Mouse (Mus musculus) gastrocnemius, postnatal 10 days (tissue): ENCODE data around the gene Actr5. TPM values are rescaled to one million over a fixed set of nuclear protein-coding genes. Genes with fewer than 3 reads are reported as not detected.

Experiments used
- DNase-seq: peaks from one replicate; pipeline ENCODE4 v3.0.0; 2021; ENCODE audit warnings: mixed read lengths
- total RNA-seq, 2 experiments: library from RNA; stranded (reverse); gene quantifications; 2 replicates each; pipeline ENCODE4 v1.2.3; 2021

Gene Actr5
- total RNA-seq, 2 experiments from 2014 or later, result 4.1 to 6.2 TPM

DNA sequence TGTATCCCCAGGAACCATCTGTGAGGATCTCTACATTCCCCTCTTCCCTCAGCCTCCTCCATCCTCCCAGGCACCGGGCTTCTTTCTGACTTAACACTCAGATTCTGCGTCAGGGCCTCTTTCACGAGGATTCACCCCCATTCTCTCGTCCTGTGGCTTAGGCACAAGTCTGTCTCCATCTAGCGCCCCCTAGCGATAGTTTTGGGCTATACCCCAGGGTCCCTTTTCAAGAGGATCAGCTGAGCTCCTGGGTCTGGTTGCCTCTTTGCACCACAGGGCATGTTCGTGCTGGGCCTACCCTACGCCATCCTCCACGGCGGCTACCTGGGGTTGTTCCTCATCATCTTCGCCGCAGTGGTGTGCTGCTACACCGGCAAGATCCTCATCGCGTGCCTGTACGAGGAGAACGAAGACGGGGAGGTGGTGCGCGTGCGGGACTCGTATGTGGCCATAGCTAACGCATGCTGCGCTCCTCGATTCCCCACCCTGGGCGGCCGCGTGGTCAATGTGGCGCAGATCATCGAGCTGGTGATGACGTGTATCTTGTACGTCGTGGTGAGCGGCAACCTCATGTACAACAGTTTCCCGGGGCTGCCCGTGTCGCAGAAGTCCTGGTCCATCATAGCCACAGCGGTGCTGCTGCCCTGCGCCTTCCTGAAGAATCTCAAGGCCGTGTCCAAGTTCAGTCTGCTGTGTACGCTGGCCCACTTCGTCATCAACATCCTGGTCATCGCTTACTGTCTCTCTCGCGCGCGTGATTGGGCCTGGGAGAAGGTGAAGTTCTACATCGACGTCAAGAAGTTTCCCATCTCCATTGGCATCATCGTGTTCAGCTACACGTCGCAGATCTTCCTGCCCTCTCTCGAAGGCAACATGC lies 10.9 kb upstream of the Actr5 start:
- peak; percentile 45 for DNase-seq

DNA sequence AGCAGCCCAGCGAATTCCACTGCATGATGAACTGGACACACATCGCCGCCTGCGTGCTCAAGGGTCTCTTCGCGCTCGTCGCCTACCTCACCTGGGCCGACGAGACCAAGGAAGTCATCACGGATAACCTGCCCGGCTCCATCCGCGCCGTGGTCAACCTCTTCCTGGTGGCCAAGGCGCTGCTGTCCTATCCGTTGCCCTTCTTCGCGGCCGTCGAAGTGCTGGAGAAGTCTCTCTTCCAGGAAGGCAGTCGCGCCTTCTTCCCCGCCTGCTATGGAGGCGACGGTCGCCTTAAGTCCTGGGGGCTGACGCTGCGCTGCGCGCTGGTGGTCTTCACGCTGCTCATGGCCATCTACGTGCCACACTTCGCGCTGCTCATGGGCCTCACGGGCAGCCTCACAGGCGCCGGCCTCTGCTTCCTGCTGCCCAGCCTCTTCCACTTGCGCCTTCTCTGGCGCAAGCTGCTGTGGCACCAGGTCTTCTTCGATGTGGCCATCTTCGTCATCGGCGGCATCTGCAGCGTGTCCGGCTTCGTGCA lies 10.2 kb upstream of the Actr5 start:
- DNase-seq, result no peak

DNA sequence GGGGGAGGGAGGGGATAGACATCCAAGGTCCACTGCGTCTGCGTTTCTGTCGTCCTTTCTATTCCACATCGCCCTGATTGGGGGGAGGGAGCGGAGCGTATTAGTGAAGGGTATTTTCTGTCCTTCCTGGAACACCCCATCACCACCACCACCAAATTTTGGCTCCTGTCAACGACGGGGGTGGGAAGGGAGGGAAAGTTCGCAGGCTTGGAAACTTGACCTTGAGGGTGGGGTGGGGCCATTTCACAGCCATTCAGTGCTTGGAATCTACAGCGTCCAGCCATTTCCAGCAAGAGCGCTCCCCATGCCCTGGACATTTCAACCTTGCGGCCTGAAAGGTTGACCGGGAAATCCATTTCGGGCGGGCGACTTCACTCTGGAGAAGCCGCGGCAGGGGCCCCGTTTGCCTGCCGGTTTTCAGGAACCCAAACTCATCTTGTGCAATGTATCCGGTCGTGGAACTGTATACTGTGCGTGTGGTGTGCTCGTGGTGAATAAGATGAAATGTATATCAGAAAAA lies 9.5 kb upstream of the Actr5 start:
- DNase-seq, result no peak

DNA sequence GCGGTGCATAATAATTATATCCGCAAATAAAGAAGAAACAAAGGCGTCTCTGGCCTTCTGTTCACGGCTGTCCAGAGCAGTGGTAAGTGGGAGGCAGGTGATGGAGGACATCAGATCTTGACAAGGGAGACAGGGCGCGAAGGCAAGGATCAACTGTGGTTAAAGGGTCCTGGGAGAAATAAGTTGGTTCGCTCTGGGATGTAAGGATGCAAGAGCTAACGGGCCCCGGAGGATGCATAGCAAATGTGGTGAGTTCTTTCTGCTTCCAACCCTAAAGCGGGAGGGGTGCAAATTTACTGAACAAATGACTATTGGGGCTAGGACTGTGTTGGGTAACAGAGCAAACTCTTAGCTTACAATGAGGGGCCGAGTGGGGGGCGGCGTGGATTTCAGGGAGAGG lies 9.0 kb upstream of the Actr5 start:
- DNase-seq, result no peak

DNA sequence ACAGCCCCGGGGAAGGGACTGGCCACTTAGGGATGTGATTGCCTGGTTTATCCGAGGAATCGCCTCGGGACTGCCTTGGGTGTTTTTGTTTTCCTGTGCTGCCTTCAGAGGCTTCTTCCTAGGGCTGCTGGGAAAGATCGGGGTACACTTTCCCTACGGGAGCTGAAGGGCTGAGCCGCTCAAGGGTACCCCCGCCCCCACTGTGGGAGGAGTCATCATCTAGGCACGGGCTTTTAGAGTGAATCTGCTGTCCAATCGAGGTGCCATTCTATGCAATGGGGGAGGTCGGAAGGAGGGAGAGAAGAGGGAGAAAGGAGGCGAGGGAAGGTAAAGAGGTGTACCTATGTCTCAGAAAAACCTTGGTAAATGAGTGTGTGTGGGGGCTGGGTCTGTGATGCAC lies 8.4 kb upstream of the Actr5 start:
- DNase-seq, result no peak

DNA sequence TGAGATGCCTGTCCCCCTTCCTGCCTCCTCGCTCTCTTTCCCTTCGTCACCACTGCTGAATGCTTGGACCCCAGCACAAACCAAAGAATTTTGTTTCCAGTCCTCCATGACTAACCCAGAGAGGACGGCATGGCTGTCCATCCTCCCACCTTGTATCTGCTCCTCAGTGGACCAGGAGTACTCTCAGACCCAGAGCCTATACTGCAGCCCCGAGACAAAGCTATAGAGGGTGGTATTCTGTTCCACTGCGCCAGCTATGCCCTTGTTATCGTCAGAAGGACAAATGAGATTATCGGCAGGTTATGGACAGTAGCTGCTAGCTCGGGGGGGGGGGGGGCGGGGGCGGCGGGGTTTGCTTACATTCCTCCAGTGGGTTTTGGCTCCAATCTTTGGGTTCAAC lies 7.9 kb upstream of the Actr5 start:
- DNase-seq, result no peak

DNA sequence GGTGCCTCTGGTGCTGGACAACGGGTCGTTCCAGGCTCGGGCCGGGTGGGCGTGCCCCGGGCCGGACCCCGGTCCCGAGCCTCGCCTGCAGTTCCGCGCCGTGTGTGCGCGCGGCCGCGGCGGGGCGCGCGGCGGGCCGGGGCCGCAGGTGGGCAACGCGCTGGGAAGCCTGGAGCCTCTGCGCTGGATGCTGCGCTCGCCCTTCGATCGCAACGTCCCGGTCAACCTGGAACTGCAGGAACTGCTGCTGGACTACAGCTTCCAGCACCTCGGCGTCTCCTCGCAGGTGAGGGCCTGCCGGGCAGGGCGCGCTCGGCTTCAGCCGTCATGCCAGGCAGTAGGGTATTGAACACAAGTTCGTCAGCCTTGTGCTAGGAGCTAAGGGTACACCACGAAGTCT lies 543 bp downstream of the Actr5 start:
- no peak for DNase-seq

DNA sequence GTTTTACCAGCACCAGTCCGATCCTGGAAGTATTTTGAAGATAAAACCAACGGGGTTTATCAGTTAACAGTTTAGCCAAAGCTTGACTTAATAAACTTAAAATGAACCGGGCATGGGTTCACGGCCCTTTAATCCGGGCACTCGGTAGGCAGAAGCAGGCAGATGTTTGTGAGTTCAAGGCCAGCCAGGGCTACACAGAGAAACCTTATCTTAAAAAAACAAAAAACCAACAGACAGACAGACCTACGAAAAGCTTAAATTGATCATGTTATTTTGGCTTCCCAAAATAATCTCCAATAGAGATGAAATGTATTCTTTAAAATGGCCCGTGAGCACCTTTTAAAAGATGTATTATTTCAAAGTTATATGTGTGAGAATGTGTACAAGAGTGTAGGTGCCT lies 1.0 kb downstream of the Actr5 start:
- DNase-seq, result no peak

DNA sequence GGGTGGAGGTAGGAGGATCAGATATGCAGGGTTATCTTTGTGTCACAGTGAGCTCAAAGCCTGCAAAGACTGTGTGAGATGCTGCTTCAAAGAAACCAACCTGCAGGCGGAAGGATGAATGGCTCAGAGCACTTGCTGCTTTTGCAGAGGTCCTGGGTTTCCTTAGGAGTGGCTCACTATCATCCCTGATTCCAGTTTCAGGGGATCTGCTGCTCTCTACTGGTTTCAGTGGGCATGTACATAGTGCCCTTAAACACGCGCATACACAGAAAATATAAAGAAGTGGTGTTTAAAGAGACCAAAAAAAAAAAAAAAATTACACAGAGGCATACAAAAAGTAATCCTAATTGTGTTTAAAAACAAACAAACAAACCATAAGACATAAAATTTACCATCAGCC lies 4.2 kb downstream of the Actr5 start:
- no peak for DNase-seq

DNA sequence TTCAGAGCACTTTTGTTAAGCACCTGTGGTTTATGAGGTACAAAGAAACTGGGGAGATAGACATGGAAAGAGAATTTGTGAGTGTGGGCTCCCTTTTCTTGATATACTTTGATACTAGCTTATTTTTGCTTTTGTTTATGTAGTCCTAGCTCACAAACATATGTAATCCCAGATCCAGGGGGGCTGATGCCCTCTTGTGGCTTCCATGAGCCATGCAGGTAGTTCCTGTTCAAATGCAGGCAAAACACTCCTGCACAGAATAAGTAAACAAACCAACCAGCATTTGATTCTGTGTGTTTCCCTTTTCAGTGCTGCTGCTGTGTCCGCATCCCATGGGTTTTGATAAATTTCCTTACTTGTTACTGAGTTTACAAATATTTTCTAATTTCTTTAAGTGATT lies 4.7 kb downstream of the Actr5 start:
- no peak for DNase-seq

DNA sequence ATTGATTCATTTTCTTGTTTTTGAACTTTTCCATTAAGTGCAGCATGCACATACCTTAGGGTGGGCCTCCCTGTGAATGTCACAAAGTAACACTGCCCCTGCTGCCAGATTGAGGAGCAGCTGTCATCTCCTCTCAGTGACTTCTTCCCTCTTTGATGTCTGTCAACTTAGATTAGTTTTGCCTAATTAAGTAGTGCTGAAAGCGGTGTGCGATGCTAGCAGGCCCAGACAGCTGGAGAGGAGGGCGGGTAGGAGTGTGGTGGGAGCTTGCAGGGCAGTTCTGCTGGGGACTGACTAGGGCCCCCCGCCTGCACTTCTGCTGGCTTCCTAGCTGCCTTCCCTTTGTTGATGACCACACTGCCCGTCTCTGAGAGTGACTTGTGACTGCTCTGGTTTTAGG lies 7.2 kb downstream of the Actr5 start:
- no peak for DNase-seq

DNA sequence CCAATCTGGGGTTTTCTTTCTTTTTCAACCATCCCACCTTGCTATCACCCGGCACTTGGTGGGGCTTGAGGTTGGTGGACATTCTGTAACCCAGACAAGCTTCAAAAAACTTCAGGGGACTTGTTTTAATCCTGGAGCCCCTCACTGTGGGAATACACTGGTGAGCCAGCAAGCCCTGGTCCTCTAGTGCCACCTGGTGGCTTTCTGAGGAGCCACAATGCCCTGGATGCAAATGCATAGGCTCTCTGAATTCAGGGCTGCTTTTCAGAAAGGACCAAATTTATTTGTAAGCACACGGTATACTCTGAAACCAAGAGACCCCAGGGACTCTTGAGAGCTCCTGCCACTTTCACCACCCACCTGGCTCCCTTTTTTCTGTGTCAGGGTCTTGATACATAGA lies 17.2 kb downstream of the Actr5 start:
- DNase-seq, result peak; percentile 59

DNA sequence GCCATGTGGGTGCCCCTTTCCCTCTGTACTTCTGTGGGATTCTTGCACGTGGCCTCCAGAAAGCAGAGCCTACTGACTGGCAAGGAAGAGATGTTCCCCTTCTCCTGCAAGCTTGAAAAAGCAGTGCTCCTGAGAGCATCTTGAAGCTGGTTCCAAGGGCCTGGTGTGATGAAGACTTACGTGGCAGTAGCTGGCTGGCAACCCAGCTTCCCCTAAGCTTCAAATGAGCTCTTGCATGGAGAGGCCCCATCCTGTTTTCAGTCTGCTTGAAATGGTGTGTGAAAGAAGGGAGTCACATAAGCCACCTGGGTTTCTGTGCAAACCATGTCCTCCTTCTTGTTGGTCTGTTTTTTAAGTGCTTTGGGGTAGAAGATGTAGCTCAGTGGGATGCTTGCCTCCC lies 17.9 kb downstream of the Actr5 start:
- no peak for DNase-seq

DNA sequence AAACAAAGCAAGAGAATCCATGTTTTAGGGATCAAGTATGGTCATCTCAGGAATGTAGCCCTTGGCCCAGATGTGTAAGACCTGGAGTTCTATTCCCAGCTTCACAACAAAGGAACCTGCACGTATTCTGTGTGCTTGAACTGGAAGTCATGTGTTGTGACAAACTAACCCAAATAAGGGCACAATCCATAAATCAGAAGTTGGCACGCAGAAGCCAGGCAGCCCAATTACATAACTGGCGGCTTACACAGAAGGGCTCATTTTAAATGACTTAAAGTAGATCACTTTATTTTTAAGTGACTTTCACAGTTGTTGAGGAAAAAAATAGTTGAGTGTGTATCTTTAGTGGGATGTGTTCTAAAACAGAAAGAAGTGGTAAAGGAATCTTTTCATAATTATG lies 19.1 kb downstream of the Actr5 start:
- DNase-seq, result no peak

DNA sequence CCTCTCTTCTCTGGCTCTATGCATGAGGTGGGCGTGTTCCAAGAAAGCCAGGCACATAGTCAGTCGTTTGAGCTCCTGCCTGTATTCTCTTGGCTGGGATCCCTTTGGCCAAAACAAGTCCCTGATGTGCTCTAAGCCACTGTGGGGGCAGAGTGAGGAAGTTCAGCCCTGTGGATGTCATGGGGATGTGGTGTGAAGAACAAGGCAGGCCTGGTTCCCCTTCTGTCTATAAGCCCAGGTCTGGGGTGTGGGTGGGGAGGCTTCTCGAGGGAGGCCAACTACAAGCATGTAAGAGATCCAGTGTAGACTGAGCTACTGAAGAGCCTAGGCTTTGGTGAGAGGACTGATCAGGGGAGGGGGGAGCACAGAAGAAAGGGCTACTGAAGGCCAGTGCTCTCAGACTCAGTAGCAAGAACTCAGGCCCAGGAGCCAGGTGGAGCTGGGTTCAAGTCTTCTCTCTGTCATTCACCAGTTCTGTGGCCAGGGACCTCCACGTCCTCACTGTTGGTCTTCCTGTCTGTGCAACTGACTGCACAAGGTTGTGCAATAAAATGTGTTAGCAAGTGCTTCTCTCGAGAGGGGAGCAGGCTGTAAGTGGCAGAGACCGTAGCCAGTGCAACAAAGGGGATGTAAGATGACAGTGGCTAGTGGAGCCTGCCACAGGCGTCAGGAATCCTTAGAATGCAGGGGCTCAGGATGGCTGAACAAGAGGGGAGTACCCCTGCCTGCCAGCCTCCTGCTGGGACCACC lies 26.6 kb downstream of the Actr5 start:
- DNase-seq, result no peak

DNA sequence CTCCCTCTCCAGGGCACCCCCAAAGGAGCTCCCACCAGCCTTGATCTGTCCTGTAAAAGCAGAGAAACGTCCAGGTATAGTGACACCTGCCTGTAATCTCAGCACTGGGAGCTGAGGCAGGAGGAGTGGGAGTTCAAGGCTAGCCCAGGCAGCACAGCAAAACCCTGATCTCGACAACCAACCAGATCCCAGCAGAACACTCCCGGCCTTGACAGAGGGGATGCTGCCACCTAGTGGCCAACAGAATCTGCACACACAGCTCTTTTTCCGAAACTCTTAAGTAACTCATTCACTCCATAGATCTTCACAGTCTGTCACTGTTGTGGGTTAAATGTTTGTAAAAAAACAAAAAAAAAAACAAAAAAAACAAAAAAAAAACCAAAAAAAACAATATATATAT lies 28.3 kb downstream of the Actr5 start:
- peak; percentile 73 for DNase-seq

DNA sequence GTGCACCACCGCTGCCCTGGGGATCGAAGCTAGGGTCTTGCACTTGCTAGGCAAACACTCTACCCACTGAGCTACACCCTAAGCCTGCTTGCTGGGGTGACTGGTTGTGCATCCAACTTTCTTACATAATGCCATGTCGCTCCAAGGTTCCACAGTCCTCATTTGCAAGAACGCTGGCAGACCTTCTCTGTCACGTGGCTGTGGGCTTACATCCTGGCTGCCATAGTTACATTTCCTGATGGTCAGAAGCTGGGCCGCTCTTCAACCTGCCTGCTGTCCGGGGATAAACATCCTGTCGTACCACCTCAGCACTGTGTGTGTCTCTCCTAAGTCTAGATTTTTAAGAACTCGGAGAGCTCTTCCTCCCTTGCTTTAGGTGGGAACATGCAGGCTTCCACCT lies 30.0 kb downstream of the Actr5 start:
- no peak for DNase-seq

DNA sequence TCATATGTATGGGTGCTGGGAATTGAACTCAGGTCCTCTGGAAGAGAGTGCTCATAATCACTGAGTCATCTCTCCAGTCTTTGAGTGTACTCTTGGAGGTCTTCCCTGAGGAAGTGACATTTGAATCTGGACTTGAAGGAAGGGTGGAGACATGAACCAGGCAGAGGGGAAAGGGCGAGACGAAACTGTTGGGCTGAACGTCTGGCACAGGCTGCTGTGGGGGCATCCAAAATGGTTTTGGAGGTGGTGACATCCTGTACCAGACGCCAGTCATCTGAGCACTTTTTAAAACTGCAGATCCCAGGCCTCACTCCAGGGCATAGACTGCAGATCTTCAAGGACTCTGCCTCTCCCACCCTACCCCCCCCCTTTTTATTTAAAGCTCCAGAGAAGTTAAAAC lies 31.1 kb downstream of the Actr5 start:
- no peak for DNase-seq

DNA sequence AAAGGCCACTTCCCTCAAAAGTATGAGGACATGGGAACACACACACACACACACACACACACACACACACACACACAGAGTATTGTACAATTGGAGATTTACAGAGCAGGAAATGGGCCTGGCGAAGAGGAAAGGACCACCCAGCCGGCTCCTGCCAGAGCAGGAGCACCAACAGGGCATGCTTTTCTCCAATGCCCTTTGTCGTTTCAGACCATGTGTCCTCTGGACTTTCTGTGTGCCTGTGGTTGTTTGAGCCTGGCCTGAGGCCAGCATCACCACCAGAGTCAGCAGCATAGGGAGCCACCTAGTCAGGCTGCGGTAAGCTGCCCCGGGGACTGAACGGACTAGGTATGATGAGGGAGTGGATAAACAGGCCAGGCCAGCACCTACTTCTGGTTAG lies 34.1 kb downstream of the Actr5 start:
- no peak for DNase-seq

DNA sequence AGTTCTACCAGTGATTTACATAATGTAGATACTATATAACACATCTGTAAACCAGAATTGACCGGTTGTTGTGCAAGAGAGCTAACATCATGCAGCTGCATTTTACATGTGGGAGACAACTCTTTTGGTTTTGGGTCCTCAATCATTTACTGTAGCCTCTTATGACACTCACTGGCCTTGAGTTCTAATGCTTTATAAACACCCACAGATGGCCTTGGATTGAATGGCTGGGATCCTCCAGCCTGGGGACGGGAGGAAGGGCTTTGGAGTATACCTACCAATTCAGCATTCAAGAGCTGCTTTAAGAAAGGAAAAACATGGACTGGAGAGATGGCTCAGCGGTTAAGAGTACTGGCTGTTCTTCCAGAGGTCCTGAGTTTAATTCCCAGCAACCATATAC lies 34.7 kb downstream of the Actr5 start:
- DNase-seq, result no peak

DNA sequence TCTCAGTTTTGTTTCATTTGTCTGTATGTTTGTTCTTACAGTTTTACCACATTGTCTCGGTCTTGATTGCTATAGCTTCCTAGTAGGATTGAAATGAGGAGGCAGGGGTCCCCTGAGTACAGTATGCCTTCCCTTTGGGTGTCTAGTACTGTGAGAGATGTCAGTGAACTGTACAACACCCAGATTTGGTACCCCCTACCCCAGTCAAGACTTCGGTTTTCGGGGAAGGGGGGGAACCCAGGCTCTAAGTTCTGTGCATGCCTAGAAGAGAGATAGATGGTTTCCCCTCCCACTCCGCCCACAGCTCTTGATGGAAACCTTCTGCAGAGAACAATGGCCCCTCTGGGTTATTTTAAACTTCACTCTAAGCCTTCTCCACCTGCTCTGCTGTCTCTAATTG lies 40.4 kb downstream of the Actr5 start, which contains the start of gene Ppp1r16b:
Ppp1r16b (plus strand) TSS at position 301 of the 400 bp plus-strand sequence.
- no peak for DNase-seq

DNA sequence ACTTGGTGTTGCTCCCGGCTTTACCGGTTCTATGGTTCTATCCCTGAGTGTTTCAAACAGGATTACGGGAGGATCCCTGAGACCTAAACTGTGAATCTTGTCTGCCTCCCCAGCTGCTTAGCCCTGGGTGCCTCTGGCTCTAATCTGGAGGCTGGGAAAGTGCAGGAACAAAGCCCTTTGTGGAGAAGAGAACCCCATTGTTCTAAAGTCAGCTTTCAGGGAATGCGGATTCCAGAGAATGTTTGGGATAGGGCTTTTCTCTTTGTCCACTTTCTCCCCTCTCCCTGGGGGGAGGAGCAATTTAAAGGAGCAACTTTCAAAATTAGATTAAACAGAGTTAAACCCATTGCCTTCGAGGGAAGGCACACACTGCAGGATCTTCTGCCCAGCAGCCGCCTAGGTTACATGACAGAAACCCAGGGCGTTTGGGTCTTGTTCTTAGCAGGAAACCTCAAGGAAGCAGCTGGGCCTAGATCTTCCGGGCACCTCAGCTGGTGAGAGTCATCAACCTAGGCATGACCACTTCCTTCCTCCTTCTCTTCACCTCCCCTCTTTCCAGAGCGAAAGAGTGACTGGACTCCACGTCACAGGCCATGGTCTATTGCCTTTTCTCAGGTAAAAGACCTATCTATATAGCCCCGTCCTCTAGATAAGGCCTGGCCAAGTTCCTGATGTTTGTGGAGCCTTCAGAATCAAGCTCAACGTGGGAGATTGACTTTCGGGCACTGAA lies 41.5 kb downstream of the Actr5 start:
- no peak for DNase-seq
